Mouse (Mus musculus): ENCODE results near the gene Ptprj. TPM values are rescaled to one million over a fixed set of nuclear protein-coding genes. Genes with fewer than 3 reads are reported as not detected.
"Not testable (repeated sequence)": the region's sequence is repeated elsewhere in the genome, so short reads cannot be mapped to it uniquely, and the experiment has no call there.

Gene Ptprj
- polyA plus RNA-seq, 1 experiment from 2014 or later: 1.1 TPM

- 82% methylated on average over 7 of the region's 7 CpGs for WGBS
- Histone ChIP-seq H3K4me3 (no peak overlapping the region), H3K4me1 (replicated peaks) (peaks cover 18% of the 10 kb centered on the region), H3K9me3 (replicated peaks) (no peaks in the 10 kb centered on the region), H3K27ac (no peak overlapping the region), H3K27me3 (peaks cover 4% of the 10 kb centered on the region; the same call in 1 of the 2 replicates), H3K9ac (no peak overlapping the region), H3K4me2 (no peak overlapping the region), H3K36me3 (no peaks in the 10 kb centered on the region)
- ATAC-seq (replicated peaks; ENCODE audit: insufficient number of reproducible peaks, insufficient read depth, low FRiP score, low read depth): no peak
Measured at GRCm38 (mm10) chr2:90577451-90578279, 2.8 kb downstream of the Ptprj start.

GRCm38 (mm10) chr2:90576936-90577335, 3.5 kb downstream of the Ptprj start:
- no peak for ATAC-seq (replicated peaks; ENCODE audit: insufficient number of reproducible peaks, insufficient read depth, low FRiP score, low read depth)
- Histone ChIP-seq H3K9me3 (replicated peaks) (no peaks in the 10 kb centered on the region), H3K4me1 (replicated peaks) (peaks cover 18% of the 10 kb centered on the region), H3K9ac (no peak overlapping the region), H3K4me3 (no peak overlapping the region), H3K27me3 (peaks cover 4% of the 10 kb centered on the region; the same call in 1 of the 2 replicates), H3K4me2 (no peak overlapping the region), H3K36me3 (no peaks in the 10 kb centered on the region), H3K27ac (no peak overlapping the region)
- WGBS: 70% methylated on average over 1 of the region's 1 CpGs

- no peak overlapping the region for H3K4me2 ChIP-seq
- 88% methylated on average over 6 of the region's 6 CpGs for WGBS
- H3K36me3 ChIP-seq: no peaks in the 10 kb centered on the region
- H3K27me3 ChIP-seq: no peaks in the 10 kb centered on the region
- H3K27ac ChIP-seq: no peak overlapping the region
- no peak overlapping the region for H3K4me3 ChIP-seq
- no peak overlapping the region for H3K9ac ChIP-seq
- peaks cover 18% of the 10 kb centered on the region for H3K4me1 ChIP-seq (replicated peaks)
- ATAC-seq (replicated peaks; ENCODE audit: insufficient number of reproducible peaks, insufficient read depth, low FRiP score, low read depth): no peak
- no peaks in the 10 kb centered on the region for H3K9me3 ChIP-seq (replicated peaks)
Measured at GRCm38 (mm10) chr2:90576411-90576810, 4.0 kb downstream of the Ptprj start.

GRCm38 (mm10) chr2:90575713-90576112, 4.7 kb downstream of the Ptprj start:
- Histone ChIP-seq H3K4me3 (no peak overlapping the region), H3K27me3 (no peaks in the 10 kb centered on the region), H3K36me3 (no peaks in the 10 kb centered on the region), H3K27ac (no peak overlapping the region), H3K9ac (no peak overlapping the region), H3K9me3 (replicated peaks) (no peaks in the 10 kb centered on the region), H3K4me2 (no peak overlapping the region), H3K4me1 (replicated peaks) (peaks cover 11% of the 10 kb centered on the region)
- ATAC-seq (replicated peaks; ENCODE audit: insufficient number of reproducible peaks, insufficient read depth, low FRiP score, low read depth): no peak
- WGBS: 81% methylated on average over 5 of the region's 5 CpGs

GRCm38 (mm10) chr2:90575116-90575515, 5.3 kb downstream of the Ptprj start:
- Histone ChIP-seq H3K4me2 (no peak overlapping the region), H3K27me3 (no peaks in the 10 kb centered on the region), H3K9me3 (replicated peaks) (no peaks in the 10 kb centered on the region), H3K27ac (no peak overlapping the region), H3K36me3 (no peaks in the 10 kb centered on the region), H3K4me1 (replicated peaks) (peaks cover 15% of the 10 kb centered on the region), H3K9ac (no peak overlapping the region), H3K4me3 (no peak overlapping the region)
- 52% methylated on average over 3 of the region's 3 CpGs for WGBS
- ATAC-seq (replicated peaks; ENCODE audit: insufficient number of reproducible peaks, insufficient read depth, low FRiP score, low read depth): no peak

- H3K27ac ChIP-seq: no peak overlapping the region
- no peak overlapping the region for H3K9ac ChIP-seq
- 55% methylated on average over 8 of the region's 8 CpGs for WGBS
- no peaks in the 10 kb centered on the region for H3K27me3 ChIP-seq
- peak overlapping the region; percentile 28 for H3K4me3 ChIP-seq
- H3K4me1 ChIP-seq (replicated peaks): peaks cover 13% of the 10 kb centered on the region
- peak overlapping the region; percentile 55 for H3K4me2 ChIP-seq
- no peaks in the 10 kb centered on the region for H3K36me3 ChIP-seq
- no peaks in the 10 kb centered on the region for H3K9me3 ChIP-seq (replicated peaks)
- no peak for ATAC-seq (replicated peaks; ENCODE audit: insufficient number of reproducible peaks, insufficient read depth, low FRiP score, low read depth)
Measured at GRCm38 (mm10) chr2:90574536-90574935, 5.9 kb downstream of the Ptprj start.

- no peaks in the 10 kb centered on the region for H3K9me3 ChIP-seq (replicated peaks)
- no peak for ATAC-seq (replicated peaks; ENCODE audit: insufficient number of reproducible peaks, insufficient read depth, low FRiP score, low read depth)
- no peak overlapping the region for H3K9ac ChIP-seq
- H3K4me1 ChIP-seq (replicated peaks): peaks cover 10% of the 10 kb centered on the region
- no peaks in the 10 kb centered on the region for H3K36me3 ChIP-seq
- WGBS: 53% methylated on average over 17 of the region's 17 CpGs
- no peaks in the 10 kb centered on the region for H3K27me3 ChIP-seq
- H3K4me2 ChIP-seq: peak overlapping the region; percentile 55
- no peak overlapping the region for H3K27ac ChIP-seq
- H3K4me3 ChIP-seq: peak overlapping the region; percentile 28
Measured at GRCm38 (mm10) chr2:90573640-90574526, 6.6 kb downstream of the Ptprj start.

GRCm38 (mm10) chr2:90572126-90572525, 8.3 kb downstream of the Ptprj start:
- ATAC-seq (replicated peaks; ENCODE audit: insufficient number of reproducible peaks, insufficient read depth, low FRiP score, low read depth): no peak
- H3K36me3 ChIP-seq: no peaks in the 10 kb centered on the region
- no peak overlapping the region for H3K4me3 ChIP-seq
- H3K4me1 ChIP-seq (replicated peaks): peaks cover 13% of the 10 kb centered on the region
- H3K9ac ChIP-seq: no peak overlapping the region
- H3K27me3 ChIP-seq: no peaks in the 10 kb centered on the region
- H3K4me2 ChIP-seq: no peak overlapping the region
- 56% methylated on average over 5 of the region's 5 CpGs for WGBS
- no peaks in the 10 kb centered on the region for H3K9me3 ChIP-seq (replicated peaks)
- no peak overlapping the region for H3K27ac ChIP-seq

GRCm38 (mm10) chr2:90571399-90571798, 9.0 kb downstream of the Ptprj start:
- H3K27me3 ChIP-seq; H3K9me3 ChIP-seq (replicated peaks); H3K9ac ChIP-seq; H3K27ac ChIP-seq; H3K4me2 ChIP-seq; H3K36me3 ChIP-seq; ATAC-seq (replicated peaks; ENCODE audit: insufficient number of reproducible peaks, insufficient read depth, low FRiP score, low read depth); H3K4me3 ChIP-seq: not testable (repeated sequence)
- peaks cover 21% of the 10 kb centered on the region for H3K4me1 ChIP-seq (replicated peaks)
- 89% methylated on average over 6 of the region's 6 CpGs for WGBS

- no peak for ATAC-seq (replicated peaks; ENCODE audit: insufficient number of reproducible peaks, insufficient read depth, low FRiP score, low read depth)
- Histone ChIP-seq H3K9ac (no peak overlapping the region), H3K9me3 (replicated peaks) (no peaks in the 10 kb centered on the region), H3K4me2 (no peak overlapping the region), H3K27me3 (no peaks in the 10 kb centered on the region), H3K27ac (no peak overlapping the region), H3K4me3 (no peak overlapping the region), H3K36me3 (no peaks in the 10 kb centered on the region), H3K4me1 (replicated peaks) (peaks cover 26% of the 10 kb centered on the region)
- 94% methylated on average over 2 of the region's 2 CpGs for WGBS
Measured at GRCm38 (mm10) chr2:90570871-90571270, 9.6 kb downstream of the Ptprj start.

GRCm38 (mm10) chr2:90570216-90570615, 10.2 kb downstream of the Ptprj start:
- peak overlapping the region; percentile 19; the same call in 1 of the 2 replicates for H3K4me2 ChIP-seq
- H3K9me3 ChIP-seq (replicated peaks): no peaks in the 10 kb centered on the region
- peak overlapping the region; percentile 37; the same call in 1 of the 2 replicates for H3K27ac ChIP-seq
- H3K9ac ChIP-seq: no peak overlapping the region
- no peaks in the 10 kb centered on the region for H3K27me3 ChIP-seq
- no peak overlapping the region for H3K4me3 ChIP-seq
- peaks cover 33% of the 10 kb centered on the region for H3K4me1 ChIP-seq (replicated peaks)
- 63% methylated on average over 10 of the region's 10 CpGs for WGBS
- H3K36me3 ChIP-seq: no peaks in the 10 kb centered on the region
- ATAC-seq (replicated peaks; ENCODE audit: insufficient number of reproducible peaks, insufficient read depth, low FRiP score, low read depth): no peak

Data from heart, embryonic 15.5 days (tissue).